Mouse (Mus musculus) T-helper 17 cell (primary cell): Measurements from ENCODE around the gene Gm10112.

Source experiments
- in situ Hi-C, 2 experiments: fragments of 300-600 bp; cut with MboI, MseI; formaldehyde crosslinking; loops; 1 replicate in 1 of 2; 2 replicates in 1 of 2; pipeline ENCODE4 v1.15.1; 2025; ENCODE audit warnings: high pct_unique_total_duplicates in 2 of 2

Gene Gm10112

GRCm38 (mm10) chrX:111168040-111168439 is at the start of gene Gm10112:
TSS of gene Gm10112 (plus strand) at chrX:111168340.
- in situ Hi-C loops: no loop called here

- in situ Hi-C loops: loop anchor here in 1 of 2 experiments (25.0 kb wide), 1 partner anchor 1927 kb away; no protein-coding TSS in a partner anchor
These were observed 21.4 kb downstream of the Gm10112 start for GRCm38 (mm10) chrX:111189574-111189973.

- in situ Hi-C loops: loop anchor here (10.0 to 25.0 kb wide), 2 partner anchors 328 to 1934 kb away; no protein-coding TSS in a partner anchor
These were observed 28.2 kb downstream of the Gm10112 start for GRCm38 (mm10) chrX:111196376-111196775.

GRCm38 (mm10) chrX:111210225-111210624 is 42.1 kb downstream of the Gm10112 start:
- in situ Hi-C loops: loop anchor here (5.0 to 25.0 kb wide), 9 partner anchors 317 to 1702 kb away; no protein-coding TSS in a partner anchor
